Mouse (Mus musculus) G1E (cell line): ENCODE data around the gene Arf6. TPM values are rescaled to one million over a fixed set of nuclear protein-coding genes. Genes with fewer than 3 reads are reported as not detected.
A peak's percentile ranks its signal among the peaks of the same experiment; 100 is the strongest.

Source experiments
- ATAC-seq: 2 replicates; pipeline ENCODE4 v1.8.0; 2016; ENCODE audit warnings: mild to moderate bottlenecking; ENCODE audit not compliant: insufficient number of reproducible peaks, poor library complexity, low FRiP score, severe bottlenecking; ENCODE audit errors: extremely low read depth
- DNase-seq: peaks from one replicate; pipeline ENCODE4 v3.0.0; 2012; ENCODE audit warnings: low spot score
- H3K27me3 ChIP-seq: 2 replicates; pipeline ENCODE4 v1.6.1; 2012; ENCODE audit warnings: mild to moderate bottlenecking, low read length, inconsistent platforms; ENCODE audit not compliant: insufficient read depth
- H3K36me3 ChIP-seq: replicated peaks from 2 replicates; pipeline ENCODE3; 2012; ENCODE audit warnings: mild to moderate bottlenecking, inconsistent platforms
- H3K4me1 ChIP-seq: 2 replicates; pipeline ENCODE4 v1.6.1; 2012; ENCODE audit warnings: low read depth, low read length, inconsistent platforms, mixed read lengths; ENCODE audit not compliant: insufficient read depth
- H3K4me3 ChIP-seq: 2 replicates; pipeline ENCODE4 v1.5.1; 2012; ENCODE audit warnings: low read depth, mild to moderate bottlenecking, inconsistent platforms, low read length, moderate library complexity, mixed read lengths
- H3K9me3 ChIP-seq: replicated peaks from 2 replicates; pipeline ENCODE4 v1.6.1; 2012; ENCODE audit warnings: inconsistent platforms
- CTCF ChIP-seq: IDR thresholded peaks from 2 replicates; pipeline ENCODE4 v1.5.1; 2012; ENCODE audit warnings: low read depth, low read length, inconsistent platforms, mixed read lengths
- GATA1 ChIP-seq: IDR thresholded peaks from 2 replicates; pipeline ENCODE4 v1.6.1; 2012; ENCODE audit warnings: borderline replicate concordance, low read length, inconsistent platforms, mixed read lengths
- GATA2 ChIP-seq: IDR thresholded peaks from 2 replicates; pipeline ENCODE4 v1.6.1; 2012; ENCODE audit warnings: low read depth, low read length, inconsistent platforms, borderline replicate concordance
- POLR2AphosphoS5 ChIP-seq: IDR thresholded peaks from 2 replicates; pipeline ENCODE4 v1.6.1; 2012; ENCODE audit warnings: low read depth, low read length, inconsistent platforms; ENCODE audit not compliant: insufficient replicate concordance
- TAL1 ChIP-seq: conservative IDR thresholded peaks from 2 replicates; pipeline ENCODE4 v1.6.1; 2012; ENCODE audit warnings: low read depth, low read length, inconsistent platforms, mixed read lengths
- polyA plus RNA-seq: library from polyadenylated mRNA; stranded (reverse); fragments of >175 nt; gene quantifications from 2 replicates; pipeline ENCODE4 v1.2.3, GENCODE M21; 2012
- total RNA-seq, 2 experiments: library from RNA; stranded (forward) in 1 of 2; stranded (reverse) in 1 of 2; fragments of 200-1000 nt in 1 of 2; fragments of >200 nt in 1 of 2; fragmentation: Nextera tagmentation in 1 of 2; gene quantifications; 2 replicates each; pipeline ENCODE4 v1.2.3; 2014 to 2017

Gene Arf6
- total and polyA plus RNA-seq, 3 experiments, result 123 to 373 (median 179) TPM

GRCm38 (mm10) chr12:69363899-69364762, 7.8 kb upstream of the Arf6 start:
- DNase-seq (peak; percentile 90), ATAC-seq (peak; percentile 55)
- Histone ChIP-seq H3K27me3 (no peaks in the 10 kb centered on the region), H3K4me1 (peaks cover 35% of the 10 kb centered on the region), H3K36me3 (no peaks in the 10 kb centered on the region), H3K4me3 (peak overlapping the region; percentile 71), H3K9me3 (no peaks in the 10 kb centered on the region)
- TF ChIP-seq TAL1, result no peak
- TF ChIP-seq GATA1, result no peak
- no peak for TF ChIP-seq CTCF
- TF ChIP-seq POLR2AphosphoS5, result no peak
- no peak for TF ChIP-seq GATA2

DNA sequence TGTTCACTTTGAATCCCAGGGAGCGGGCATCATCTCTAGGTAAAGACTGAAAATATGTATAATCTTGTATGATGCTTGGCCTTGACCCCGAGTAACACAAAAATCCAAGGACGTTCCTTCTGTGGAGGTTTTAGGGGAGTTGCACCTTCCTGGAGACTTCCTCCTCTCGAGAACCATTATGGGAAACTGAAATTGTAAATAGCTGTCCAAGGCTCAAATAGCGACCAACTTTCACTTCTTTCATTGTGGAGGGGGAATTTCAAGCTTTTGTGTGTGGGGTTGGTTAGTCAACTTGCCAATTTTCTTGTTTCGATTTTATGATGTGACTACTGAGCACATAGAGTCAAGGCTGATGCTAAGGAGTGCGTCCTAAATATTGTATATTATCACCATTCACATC, 6.2 kb upstream of the Arf6 start:
- Histone ChIP-seq H3K27me3 (no peaks in the 10 kb centered on the region), H3K9me3 (no peaks in the 10 kb centered on the region), H3K4me3 (no peak overlapping the region), H3K36me3 (no peaks in the 10 kb centered on the region), H3K4me1 (peaks cover 42% of the 10 kb centered on the region)
- no peak for ATAC-seq
- TF ChIP-seq GATA2 (no peak), CTCF (no peak), POLR2AphosphoS5 (no peak), TAL1 (no peak), GATA1 (no peak)
- no peak for DNase-seq

DNA sequence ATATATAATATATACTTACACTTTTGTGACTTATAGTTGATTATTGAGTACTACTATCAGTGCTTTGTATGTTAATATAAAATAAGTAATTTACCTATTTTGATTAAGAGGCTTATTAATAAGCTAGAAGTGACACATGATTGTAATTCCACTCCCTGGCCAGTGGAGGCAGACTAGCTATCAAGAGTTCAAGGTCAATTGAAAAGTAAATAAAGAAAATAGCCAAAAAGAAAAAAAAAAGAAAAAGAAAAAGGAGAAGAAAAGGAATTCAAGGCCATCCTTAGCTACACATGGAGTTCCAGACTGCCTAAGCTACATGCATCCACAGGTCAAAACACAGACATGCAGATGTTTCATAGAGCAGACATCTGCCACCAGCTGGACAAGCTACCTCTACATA, 5.5 kb upstream of the Arf6 start:
- Histone ChIP-seq H3K4me1 (peaks cover 47% of the 10 kb centered on the region), H3K9me3 (no peaks in the 10 kb centered on the region), H3K27me3 (no peaks in the 10 kb centered on the region), H3K4me3 (no peak overlapping the region), H3K36me3 (no peaks in the 10 kb centered on the region)
- no peak for DNase-seq
- TF ChIP-seq GATA2 (no peak), TAL1 (no peak), POLR2AphosphoS5 (no peak), GATA1 (no peak), CTCF (no peak)
- ATAC-seq, result no peak

GRCm38 (mm10) chr12:69367557-69367956, 4.4 kb upstream of the Arf6 start:
- Histone ChIP-seq H3K4me1 (peaks cover 38% of the 10 kb centered on the region), H3K4me3 (no peak overlapping the region), H3K36me3 (peaks cover 1% of the 10 kb centered on the region), H3K9me3 (no peaks in the 10 kb centered on the region), H3K27me3 (no peaks in the 10 kb centered on the region)
- no peak for DNase-seq
- no peak for ATAC-seq
- TF ChIP-seq CTCF (no peak), GATA1 (no peak)

DNA sequence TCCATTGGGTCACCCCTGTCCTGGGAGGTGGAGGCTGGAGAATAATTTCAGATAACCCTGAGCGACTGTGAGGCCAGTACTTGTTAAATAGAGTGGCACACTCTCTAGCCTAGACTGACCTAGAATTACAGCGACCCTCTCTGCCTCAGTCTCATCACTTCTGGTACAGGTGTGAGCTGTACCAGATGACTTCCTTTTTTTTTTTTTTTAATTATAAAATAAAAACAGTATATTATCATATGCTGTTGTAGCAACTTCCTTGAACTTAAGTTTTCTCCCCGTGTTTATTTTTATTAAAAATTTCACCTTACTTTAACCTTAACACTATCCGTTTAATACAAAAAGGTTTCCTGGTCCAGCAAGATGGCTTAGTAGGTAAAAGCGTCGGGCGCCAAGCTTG, 1.0 kb upstream of the Arf6 start:
- H3K4me1 ChIP-seq, result peaks cover 21% of the 10 kb centered on the region
- H3K27me3 ChIP-seq, result no peaks in the 10 kb centered on the region
- H3K36me3 ChIP-seq, result peaks cover 22% of the 10 kb centered on the region
- DNase-seq (no peak), ATAC-seq (no peak)
- peak overlapping the region; percentile 95 for H3K4me3 ChIP-seq
- no peaks in the 10 kb centered on the region for H3K9me3 ChIP-seq
- TF ChIP-seq TAL1, result no peak
- no peak for TF ChIP-seq GATA1
- no peak for TF ChIP-seq POLR2AphosphoS5
- no peak for TF ChIP-seq GATA2
- no peak for TF ChIP-seq CTCF

GRCm38 (mm10) chr12:69371421-69371853, 513 bp upstream of the Arf6 start:
- Histone ChIP-seq H3K4me1 (peaks cover 23% of the 10 kb centered on the region), H3K4me3 (peak overlapping the region; percentile 95), H3K36me3 (peaks cover 25% of the 10 kb centered on the region), H3K27me3 (no peaks in the 10 kb centered on the region), H3K9me3 (no peaks in the 10 kb centered on the region)
- TF ChIP-seq GATA2 (no peak), TAL1 (no peak), CTCF (no peak), GATA1 (no peak), POLR2AphosphoS5 (0 out of 2 replicates have a peak, but pooled peaks have one; percentile 42)
- DNase-seq, result peak; percentile 81
- peak; percentile 43 for ATAC-seq
